Mouse (Mus musculus): Measurements from ENCODE around the gene C2cd3. TPM values are rescaled to one million over a fixed set of nuclear protein-coding genes. Genes with fewer than 3 reads are reported as not detected.

The C2cd3 gene
- total RNA-seq (2012; rRNA removed) (8.5 and 9.2 TPM in 2 replicates), polyA plus RNA-seq (2012; ENCODE audit: insufficient read depth in 1 of 2, insufficient read length in 2 of 2, low read depth in 1 of 2, low replicate concordance in 2 of 2, missing spikeins in 1 of 2) (10 to 100 TPM in 1 of 2 experiments, not detected in 1; 23.5 TPM)

DNA sequence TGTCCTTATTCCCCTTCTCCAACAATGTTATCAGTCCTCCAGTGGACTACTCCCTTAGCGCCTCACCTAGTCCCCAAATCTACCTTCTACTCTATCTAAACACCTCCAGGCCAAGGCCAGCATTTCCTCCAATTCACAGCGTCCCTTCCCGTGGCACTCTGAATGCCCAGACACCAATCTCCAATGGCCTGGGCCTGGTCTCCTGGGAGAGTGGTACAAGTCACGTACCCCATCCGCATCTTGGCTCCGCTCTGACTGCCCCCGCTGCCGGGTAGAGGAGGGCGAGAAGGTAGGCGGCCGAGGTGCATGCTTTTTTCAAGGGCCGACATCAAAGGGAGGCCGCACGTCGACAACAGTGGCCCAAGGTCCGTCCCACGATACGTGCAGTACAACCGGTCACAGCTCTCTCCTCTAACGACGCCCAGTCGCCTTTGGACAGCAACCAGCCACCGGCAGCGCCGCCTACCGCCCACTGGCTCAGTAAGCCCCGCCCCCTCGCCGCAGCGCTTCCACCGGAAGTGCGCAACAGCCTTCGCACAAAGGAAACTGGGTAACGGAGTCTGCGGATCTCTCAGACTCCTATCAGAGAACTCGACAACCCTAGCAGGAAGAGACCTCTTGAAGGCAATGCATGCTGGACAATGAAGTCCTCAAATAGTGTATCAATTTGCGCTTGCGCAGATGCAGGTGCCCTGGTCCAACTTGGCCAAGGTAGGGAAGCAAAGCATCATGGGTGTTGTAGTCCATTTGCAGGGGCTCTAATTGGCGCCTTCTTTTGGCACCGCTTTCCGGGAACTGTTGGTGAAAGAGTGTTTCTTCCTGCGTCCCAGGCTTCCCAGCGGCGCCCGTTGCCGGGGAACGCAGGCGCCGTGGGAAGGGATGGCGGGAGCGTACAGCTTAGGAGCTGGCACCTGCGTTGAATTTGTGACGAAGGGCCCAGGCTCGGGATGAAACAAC lies at the start of gene C2cd3, which contains the start of gene Ppme1:
Gene C2cd3, plus strand, starts transcription at position 739 of the 957 bp plus-strand sequence.
Gene Ppme1, minus strand, starts transcription at position 813 of the 957 bp plus-strand sequence.
- DNase-seq (ENCODE audit: low read depth, low spot score): peak; percentile 99
- TF ChIP-seq ZMIZ1 (IDR thresholded peaks at IDR 0.05; ENCODE audit: low read depth, low read length) (0 out of 2 replicates have a peak, but pooled peaks have one; percentile 50), ZKSCAN1 (IDR thresholded peaks at IDR 0.05; ENCODE audit: low read depth, low read length) (no peak), TBP (IDR thresholded peaks at IDR 0.05; ENCODE audit: low read depth, low read length) (peak; percentile 26), CHD1 (IDR thresholded peaks at IDR 0.05; ENCODE audit: low read depth, low read length) (no peak), ETS1 (IDR thresholded peaks at IDR 0.05; ENCODE audit: low read depth, low read length) (no peak; the same call in 1 of the 2 replicates), KAT2A (conservative IDR thresholded peaks at IDR 0.05; ENCODE audit: low read depth, low read length) (peak; percentile 97), BHLHE40 (IDR thresholded peaks at IDR 0.05; ENCODE audit: borderline replicate concordance, low read depth, low read length) (no peak), MYB (IDR thresholded peaks at IDR 0.05; ENCODE audit: low read depth, low read length) (0 out of 2 replicates have a peak, but pooled peaks have one; percentile 3), CTCF (IDR thresholded peaks at IDR 0.05 in 2 of 3, conservative IDR thresholded peaks at IDR 0.05 in 1 of 3; ENCODE audit: control insufficient read depth in 1 of 3, insufficient read depth in 1 of 3, low read depth in 2 of 3, low read length in 3 of 3, poor library complexity in 1 of 3, severe bottlenecking in 1 of 3) (peak in 2 of 3 experiments; percentile 29 to 47; a peak in 3 of 6 replicates), CHD2 (IDR thresholded peaks at IDR 0.05; ENCODE audit: low read length) (peak; percentile 58; the same call in 1 of the 2 replicates), MAZ (IDR thresholded peaks at IDR 0.05; ENCODE audit: low read depth, low read length) (no peak), TAL1 (IDR thresholded peaks at IDR 0.05; ENCODE audit: low read length) (no peak), GATA1 (IDR thresholded peaks at IDR 0.05; ENCODE audit: low read depth, low read length) (0 out of 2 replicates have a peak, but pooled peaks have one; percentile 9), POLR2A (IDR thresholded peaks at IDR 0.05; ENCODE audit: control insufficient read depth in 1 of 2, insufficient read depth in 1 of 2, low read depth in 1 of 2, low read length in 2 of 2, poor library complexity in 1 of 2) (peak; percentile 71 to 88), HCFC1 (IDR thresholded peaks at IDR 0.05; ENCODE audit: low read depth, low read length) (peak; percentile 98), USF2 (IDR thresholded peaks at IDR 0.05; ENCODE audit: borderline replicate concordance in 1 of 2, insufficient read depth in 1 of 2, low read depth in 1 of 2, low read length in 2 of 2) (no peak), E2F4 (IDR thresholded peaks at IDR 0.05; ENCODE audit: borderline replicate concordance, low read depth, low read length) (peak; percentile 92; the same call in 1 of the 2 replicates), POLR2AphosphoS2 (IDR thresholded peaks at IDR 0.05; ENCODE audit: low read length) (peak; percentile 42; the same call in 1 of the 2 replicates), ZC3H11A (IDR thresholded peaks at IDR 0.05; ENCODE audit: low read depth, low read length) (no peak), RCOR1 (IDR thresholded peaks at IDR 0.05; ENCODE audit: low read depth, low read length) (no peak), MEF2A (IDR thresholded peaks at IDR 0.05; ENCODE audit: extremely low read depth, insufficient replicate concordance, low read depth, low read length, poor library complexity, severe bottlenecking) (no peak), MAX (IDR thresholded peaks at IDR 0.05; ENCODE audit: low read length) (peak; percentile 58; the same call in 1 of the 2 replicates), MYC (IDR thresholded peaks at IDR 0.05; ENCODE audit: low read depth, low read length) (no peak; the same call in 1 of the 2 replicates), NELFE (IDR thresholded peaks at IDR 0.05; ENCODE audit: low read depth, low read length) (peak; percentile 62), SMC3 (IDR thresholded peaks at IDR 0.05; ENCODE audit: low read depth, low read length) (no peak), MAFK (IDR thresholded peaks at IDR 0.05; ENCODE audit: borderline replicate concordance, low read depth, low read length) (no peak), TCF12 (IDR thresholded peaks at IDR 0.05; ENCODE audit: low read depth, low read length) (peak; percentile 33; the same call in 1 of the 2 replicates), ZNF384 (IDR thresholded peaks at IDR 0.05; ENCODE audit: low read depth, low read length) (no peak), GABPA (IDR thresholded peaks at IDR 0.05; ENCODE audit: low read depth, low read length) (no peak), USF1 (IDR thresholded peaks at IDR 0.05; ENCODE audit: low read depth, low read length) (no peak), POLR2AphosphoS5 (IDR thresholded peaks at IDR 0.05; ENCODE audit: borderline replicate concordance, low read depth, low read length) (no peak), UBTF (IDR thresholded peaks at IDR 0.05; ENCODE audit: borderline replicate concordance, insufficient read depth, low read depth, low read length) (no peak), JUND (IDR thresholded peaks at IDR 0.05; ENCODE audit: low read depth, low read length) (no peak), RAD21 (IDR thresholded peaks at IDR 0.05; ENCODE audit: low read depth, low read length) (no peak)

More for the DNA sequence above, at the start of gene C2cd3, which contains the start of gene Ppme1:
- Histone ChIP-seq H3K79me2 (ENCODE audit: control insufficient read depth, insufficient read depth, low read length, poor library complexity) (peaks cover 25% of the 10 kb centered on the region), H3K27me3 (ENCODE audit: control insufficient read depth in 1 of 2, insufficient read depth in 2 of 2, low read length in 2 of 2) (no peaks in the 10 kb centered on the region), H3K9ac (ENCODE audit: control insufficient read depth, low read depth, low read length, poor library complexity, severe bottlenecking) (peak within 1 kb of the TSS; percentile 74), H3K9me3 (replicated peaks; ENCODE audit: insufficient read depth, low read length) (no peaks in the 10 kb centered on the region), H3K4me3 (ENCODE audit: control insufficient read depth in 1 of 2, insufficient read depth in 1 of 2, low read depth in 2 of 2, low read length in 2 of 2) (peak within 1 kb of the TSS; percentile 67 to 85), H3K27ac (ENCODE audit: control insufficient read depth, low read depth, low read length) (peak within 1 kb of the TSS; percentile 62), H3K4me1 (ENCODE audit: control insufficient read depth in 1 of 2, insufficient read depth in 2 of 2, low read length in 2 of 2) (no peaks in the 10 kb centered on the region), H3K36me3 (ENCODE audit: control insufficient read depth in 1 of 2, insufficient read depth in 2 of 2, low read length in 2 of 2) (peaks cover 0 to 15% of the 10 kb centered on the region in 2 experiments)
